Mouse (Mus musculus): ENCODE data around the gene Hesx1. TPM values are rescaled to one million over a fixed set of nuclear protein-coding genes. Genes with fewer than 3 reads are reported as not detected.

Hesx1 gene
- polyA plus RNA-seq, 1 experiment = not detected

GRCm38 (mm10) chr14:27048231-27048956 is 54.2 kb downstream of the Hesx1 start:
- H3K4me1 ChIP-seq (ENCODE audit: control insufficient read depth, insufficient read depth, low read length) = no peaks in the 10 kb centered on the region
- TF ChIP-seq CTCF (IDR thresholded peaks at IDR 0.05; ENCODE audit: extremely low read depth, insufficient read depth, low read length) (no peak), POLR2A (IDR thresholded peaks at IDR 0.05; ENCODE audit: extremely low read depth, insufficient read depth, low read length) (no peak)
- no peak overlapping the region for H3K4me3 ChIP-seq (ENCODE audit: insufficient read depth, low read length)
- H3K27ac ChIP-seq (ENCODE audit: insufficient read depth, low read length) = no peak overlapping the region

- Histone ChIP-seq H3K4me1 (ENCODE audit: control insufficient read depth, insufficient read depth, low read length) (no peaks in the 10 kb centered on the region), H3K4me3 (ENCODE audit: insufficient read depth, low read length) (no peak overlapping the region), H3K27ac (ENCODE audit: insufficient read depth, low read length) (no peak overlapping the region)
- no peak for TF ChIP-seq CTCF (IDR thresholded peaks at IDR 0.05; ENCODE audit: extremely low read depth, insufficient read depth, low read length)
- TF ChIP-seq POLR2A (IDR thresholded peaks at IDR 0.05; ENCODE audit: extremely low read depth, insufficient read depth, low read length) = no peak
These were observed 55.8 kb downstream of the Hesx1 start for GRCm38 (mm10) chr14:27050043-27050442.

GRCm38 (mm10) chr14:27050560-27051510 is 56.6 kb downstream of the Hesx1 start:
- Histone ChIP-seq H3K4me1 (ENCODE audit: control insufficient read depth, insufficient read depth, low read length) (no peaks in the 10 kb centered on the region), H3K27ac (ENCODE audit: insufficient read depth, low read length) (no peak overlapping the region), H3K4me3 (ENCODE audit: insufficient read depth, low read length) (no peak overlapping the region)
- TF ChIP-seq CTCF (IDR thresholded peaks at IDR 0.05; ENCODE audit: extremely low read depth, insufficient read depth, low read length) = no peak
- no peak for TF ChIP-seq POLR2A (IDR thresholded peaks at IDR 0.05; ENCODE audit: extremely low read depth, insufficient read depth, low read length)

- no peak overlapping the region for H3K27ac ChIP-seq (ENCODE audit: insufficient read depth, low read length)
- no peak overlapping the region for H3K4me3 ChIP-seq (ENCODE audit: insufficient read depth, low read length)
- H3K4me1 ChIP-seq (ENCODE audit: control insufficient read depth, insufficient read depth, low read length) = no peaks in the 10 kb centered on the region
- TF ChIP-seq POLR2A (IDR thresholded peaks at IDR 0.05; ENCODE audit: extremely low read depth, insufficient read depth, low read length) (no peak), CTCF (IDR thresholded peaks at IDR 0.05; ENCODE audit: extremely low read depth, insufficient read depth, low read length) (no peak)
These were observed 57.3 kb downstream of the Hesx1 start for GRCm38 (mm10) chr14:27051511-27051895.

Other genes starting within 250 kb of the Hesx1 start
- 0.09 and 0.31 TPM in 2 replicates for gene Asb14, start 99.9 kb upstream of the Hesx1 start, polyA plus RNA-seq (2012; rRNA removed)
- 33.3 and 34.7 TPM in 2 replicates for gene Appl1, start 23.2 kb upstream of the Hesx1 start, polyA plus RNA-seq (2012; rRNA removed)
- 1.6 and 1.7 TPM in 2 replicates for gene Il17rd, start 44.5 kb downstream of the Hesx1 start, polyA plus RNA-seq (2012; rRNA removed)
- 42.9 and 45.9 TPM in 2 replicates for gene Arhgef3, start 120.5 kb downstream of the Hesx1 start, polyA plus RNA-seq (2012; rRNA removed)